Mouse (Mus musculus) C2C12 (cell line): Measurements from ENCODE around the gene Elmod2.

ENCODE experiments used
- CTCF ChIP-seq: IDR thresholded peaks from one replicate; pipeline ENCODE4 v1.5.1; 2011; ENCODE audit not compliant: control insufficient read depth, insufficient read depth, insufficient read length
- MAX ChIP-seq: IDR thresholded peaks from one replicate; pipeline ENCODE4 v1.6.1; 2011; ENCODE audit warnings: mild to moderate bottlenecking, control low read depth
- MYOD1 ChIP-seq: IDR thresholded peaks from one replicate; pipeline ENCODE4 v1.6.1; 2011; ENCODE audit warnings: low read depth; ENCODE audit not compliant: control insufficient read depth, insufficient read length
- MYOG ChIP-seq: IDR thresholded peaks from one replicate; pipeline ENCODE4 v1.6.1; 2011; ENCODE audit not compliant: control insufficient read depth, insufficient read length; ENCODE audit errors: extremely low read depth
- USF1 ChIP-seq: IDR thresholded peaks from one replicate; pipeline ENCODE4 v1.6.1; 2011; ENCODE audit warnings: low read depth, mild to moderate bottlenecking, control low read depth, moderate library complexity

DNA sequence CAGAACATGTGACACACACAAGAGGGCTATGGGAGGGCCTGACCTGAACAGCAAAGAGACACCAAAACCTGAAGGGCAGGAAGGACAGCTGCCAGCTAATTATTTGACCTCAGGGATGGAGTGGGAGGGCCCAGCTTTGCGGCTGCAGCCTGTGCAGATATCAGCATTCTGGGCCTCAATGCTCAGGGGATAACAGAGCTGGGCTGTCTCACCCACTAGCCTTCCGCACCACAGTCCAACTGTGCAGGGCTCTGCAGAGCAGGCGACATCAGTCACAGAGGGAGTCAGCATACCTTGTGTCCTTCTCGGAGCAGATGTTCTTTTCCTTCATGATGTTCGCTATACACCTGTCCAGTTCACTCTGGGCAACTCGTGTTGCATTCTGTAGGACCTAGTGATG, 9.9 kb downstream of the Elmod2 start:
- TF ChIP-seq CTCF (no peak), MYOG (no peak), USF1 (no peak), MAX (no peak), MYOD1 (no peak)
